Mouse (Mus musculus) kidney, postnatal 4 days (tissue): ENCODE measurements around the gene Slco1c1.
A peak's percentile ranks its signal among the peaks of the same experiment; 100 is the strongest.

ENCODE experiments used
- DNase-seq, 2 experiments: peaks; one replicate each; pipeline ENCODE4 v3.0.0; 2021; ENCODE audit warnings: mixed read lengths in 2 of 2

The Slco1c1 gene

GRCm38 (mm10) chr6:141523747-141524640, at the start of gene Slco1c1:
Gene Slco1c1, plus strand, starts transcription at chr6:141524368.
- DNase-seq: no peak

DNA sequence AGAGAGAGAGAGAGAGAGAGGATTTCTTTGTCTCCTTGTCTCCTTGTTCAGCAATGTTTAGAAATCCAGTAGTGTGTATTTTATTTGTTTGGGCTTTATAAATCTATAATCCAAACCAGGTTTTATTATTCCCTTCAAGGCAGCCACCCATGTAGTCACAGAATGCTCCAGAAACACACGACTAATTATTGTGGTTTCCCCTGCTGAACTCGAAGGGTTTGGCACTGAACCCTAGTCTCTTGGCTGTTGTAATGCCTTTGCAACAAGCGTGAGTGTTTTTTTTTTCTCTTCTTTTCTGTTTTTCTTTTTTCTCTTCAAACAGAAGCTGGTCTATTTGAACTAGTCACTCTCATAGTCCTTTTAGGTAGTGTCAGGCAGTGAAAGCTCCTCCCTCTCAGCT, 49.5 kb upstream of the Slco1c1 start:
- peak in 1 of 2 experiments; percentile 10 for DNase-seq

DNA sequence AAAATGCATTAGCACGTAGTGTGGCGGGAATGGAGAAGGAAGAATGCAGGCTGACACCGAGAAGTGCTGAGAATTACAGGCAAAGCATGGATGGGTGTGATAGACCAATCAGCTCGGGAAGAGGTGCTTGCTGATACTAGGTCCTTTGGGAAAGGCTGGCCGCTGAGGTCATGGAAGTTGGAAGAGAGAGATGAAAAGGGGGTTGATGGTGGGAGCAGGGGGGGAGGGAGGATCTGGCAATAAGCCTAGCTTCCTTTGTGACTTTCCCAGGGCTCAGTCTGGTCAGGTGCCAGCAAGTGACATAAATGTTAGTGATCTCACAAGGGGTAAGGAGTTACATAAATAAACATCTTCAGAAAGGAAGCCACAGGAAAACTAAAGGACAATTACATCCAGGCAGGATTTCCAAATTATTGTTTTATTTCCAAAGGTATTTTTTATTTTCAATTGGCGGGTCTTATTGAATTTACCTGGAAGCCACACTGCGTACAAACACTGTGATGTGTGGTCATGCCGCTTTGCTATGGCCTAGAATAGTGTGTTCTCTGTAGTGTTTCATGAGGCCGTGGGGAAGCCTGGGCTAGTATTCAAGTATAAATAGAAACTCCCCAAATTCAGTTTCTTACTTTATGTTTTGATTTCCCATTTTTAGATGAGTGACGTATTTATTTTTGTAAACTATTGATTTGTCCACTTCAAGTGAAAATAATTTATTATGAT, 38.7 kb upstream of the Slco1c1 start:
- peak; percentile 59 to 68 for DNase-seq

DNA sequence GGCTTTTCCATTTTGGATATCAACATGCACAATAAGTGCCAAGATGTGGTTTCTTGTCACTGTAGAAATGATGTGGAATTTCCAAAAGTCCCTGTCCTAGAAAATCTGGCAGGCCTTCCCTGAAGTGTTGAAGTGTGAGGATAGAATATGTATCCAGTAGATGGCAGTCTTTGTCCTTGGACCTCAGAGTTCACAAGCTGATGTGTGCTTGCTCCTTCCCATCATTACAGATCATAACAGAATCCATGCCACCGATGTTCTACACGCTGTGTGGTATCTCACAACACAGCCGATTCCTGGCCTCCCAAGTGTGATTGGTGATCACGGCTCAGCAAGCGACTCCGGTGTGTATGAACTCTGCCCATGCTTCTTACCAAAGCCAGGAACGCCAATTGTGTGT, 36.9 kb upstream of the Slco1c1 start:
- DNase-seq: no peak

- peak; percentile 83 to 85 for DNase-seq
These were observed 35.5 kb upstream of the Slco1c1 start for GRCm38 (mm10) chr6:141488619-141489018.

DNA sequence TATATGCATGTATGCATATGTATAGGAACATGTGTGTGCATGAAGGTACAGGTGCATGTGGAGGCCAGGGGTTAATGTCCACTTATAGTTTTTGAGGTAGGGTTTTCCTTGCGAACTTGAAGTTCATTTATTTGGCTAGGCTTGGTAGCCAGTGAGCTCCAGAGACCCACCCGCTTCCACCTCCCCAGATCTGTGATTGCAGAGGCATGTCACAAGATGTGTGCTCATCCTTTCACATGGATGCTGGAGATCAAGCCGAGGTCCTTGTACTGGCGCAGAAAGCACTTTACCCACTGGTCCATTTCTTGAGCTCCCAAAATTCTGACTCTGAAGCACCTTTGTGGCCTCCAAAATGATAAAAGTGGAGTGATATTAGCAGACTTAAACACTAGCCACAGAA, 29.3 kb upstream of the Slco1c1 start:
- DNase-seq: no peak

DNA sequence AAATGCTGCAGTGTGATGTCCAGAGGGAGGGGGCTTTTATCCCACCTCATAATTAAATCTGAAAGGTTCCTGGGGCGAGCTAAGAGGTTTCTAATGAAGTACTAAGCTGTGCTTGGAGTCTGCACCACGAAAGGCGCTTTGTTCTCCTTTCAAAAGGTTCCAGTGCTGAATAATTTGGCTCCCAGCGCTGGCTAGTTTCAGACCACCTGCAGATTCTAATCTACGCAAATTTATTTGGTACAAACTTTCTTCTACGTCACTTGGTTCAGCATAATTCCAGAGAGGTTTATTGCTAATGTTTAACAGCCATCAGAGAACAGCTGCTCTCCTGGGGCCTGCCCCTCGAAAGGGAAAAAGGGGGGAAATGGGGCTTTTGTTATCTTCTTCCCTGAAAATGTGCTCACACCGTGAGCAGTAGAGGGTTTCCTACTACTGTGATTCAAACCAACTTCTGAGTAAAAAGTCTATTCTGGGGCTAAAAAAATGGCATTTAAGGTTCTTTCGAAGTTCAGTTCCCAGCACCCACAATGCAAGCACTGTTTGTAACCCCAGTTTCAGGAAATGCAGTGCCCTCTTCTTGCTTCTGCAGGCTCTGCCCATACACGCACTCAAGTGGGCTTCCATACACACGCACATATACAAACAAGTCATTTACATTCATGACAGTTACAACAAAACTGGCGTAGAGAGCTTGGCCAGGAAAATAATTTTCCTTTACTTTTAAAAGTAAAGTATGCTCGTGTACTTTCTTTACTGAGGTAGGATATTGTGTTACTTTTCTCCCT, 28.3 kb upstream of the Slco1c1 start:
- no peak for DNase-seq

DNA sequence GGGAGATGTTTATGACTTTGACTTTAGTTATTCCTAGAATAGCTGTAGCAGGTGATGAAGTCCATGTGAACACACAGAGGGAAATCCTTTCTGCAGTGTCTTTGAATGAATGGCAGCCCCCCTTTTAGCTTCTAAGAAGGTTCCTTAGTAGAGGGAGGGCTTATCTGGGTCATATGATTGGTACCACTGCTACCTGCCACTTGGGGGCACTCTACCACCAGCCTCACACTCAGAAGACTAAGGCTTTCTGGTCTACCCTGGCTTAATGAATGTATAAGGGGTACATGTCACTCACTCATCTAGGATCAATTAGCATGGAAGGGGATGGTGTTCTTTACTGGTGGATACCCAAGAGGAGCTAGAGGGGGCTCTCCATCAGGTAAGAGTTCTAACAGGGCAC, 24.7 kb upstream of the Slco1c1 start:
- no peak for DNase-seq

DNA sequence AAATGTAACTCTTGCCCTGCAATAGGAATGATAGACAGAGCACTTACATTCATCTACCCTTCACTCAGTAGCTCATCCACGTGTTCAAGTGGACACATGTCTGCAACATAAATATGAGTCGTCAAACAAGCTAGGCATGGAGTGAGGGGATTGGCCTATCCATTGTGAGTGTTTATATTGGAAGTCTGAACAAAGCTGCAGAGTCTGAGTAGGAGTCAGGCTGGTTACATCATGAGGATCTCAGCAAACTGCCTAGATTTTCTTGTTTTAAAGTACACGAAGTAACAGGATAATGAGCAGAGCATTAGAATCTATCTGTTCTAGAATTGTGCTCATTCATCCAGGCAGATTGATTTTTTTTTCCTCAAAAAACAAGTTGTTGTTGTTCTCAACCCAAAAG, 23.0 kb upstream of the Slco1c1 start:
- DNase-seq: no peak

- DNase-seq: no peak
These were observed 1.6 kb upstream of the Slco1c1 start for GRCm38 (mm10) chr6:141522541-141522940.

DNA sequence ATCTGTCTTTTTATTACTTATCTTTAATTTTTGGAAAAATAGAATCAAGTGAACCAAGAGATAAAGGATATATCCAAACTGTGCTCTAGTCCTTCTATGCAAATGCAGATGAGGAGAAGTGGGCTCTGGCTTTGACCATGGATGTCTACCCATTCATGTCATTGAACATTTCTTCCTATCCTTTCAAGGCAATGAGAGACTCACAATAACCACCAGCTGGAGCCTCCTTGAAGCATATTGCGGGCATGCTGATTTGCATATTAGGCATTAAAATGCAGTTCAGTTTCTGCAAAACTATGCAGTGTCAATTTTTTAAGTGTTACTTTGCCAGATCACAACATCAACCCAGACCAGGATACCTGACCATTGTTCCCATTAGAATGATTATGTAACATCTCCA, 1.6 kb downstream of the Slco1c1 start:
- DNase-seq: no peak

DNA sequence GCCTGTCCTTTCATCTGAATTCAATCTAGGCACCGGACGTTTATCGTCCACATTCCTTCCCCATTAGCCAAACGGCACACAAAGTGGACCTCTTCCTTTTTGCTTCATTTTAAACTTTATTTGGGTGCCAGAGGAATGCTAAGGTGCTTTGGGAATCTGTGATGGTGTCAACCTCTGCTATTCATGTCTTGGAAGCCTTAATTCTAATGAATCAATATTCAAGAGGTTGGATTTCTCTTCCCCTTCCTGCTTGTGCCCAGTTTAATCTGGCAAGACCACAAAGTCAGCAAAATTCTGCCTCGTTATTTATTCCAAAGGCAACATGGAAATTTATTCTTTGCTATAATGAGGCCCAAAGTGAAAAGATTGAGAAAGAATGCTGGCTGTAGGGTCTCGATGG, 6.7 kb downstream of the Slco1c1 start:
- no peak for DNase-seq

- peak; percentile 9 to 31 for DNase-seq
These were observed 13.1 kb downstream of the Slco1c1 start for GRCm38 (mm10) chr6:141537298-141537697.

- no peak for DNase-seq
These were observed 17.0 kb downstream of the Slco1c1 start for GRCm38 (mm10) chr6:141541136-141541535.

- DNase-seq: peak; percentile 20 to 50
These were observed 19.2 kb downstream of the Slco1c1 start for GRCm38 (mm10) chr6:141543344-141543743.

GRCm38 (mm10) chr6:141558118-141558517, 34.0 kb downstream of the Slco1c1 start:
- no peak for DNase-seq

GRCm38 (mm10) chr6:141567366-141567765, 43.2 kb downstream of the Slco1c1 start:
- no peak for DNase-seq

- DNase-seq: no peak
These were observed 43.8 kb downstream of the Slco1c1 start for GRCm38 (mm10) chr6:141567852-141568558.

DNA sequence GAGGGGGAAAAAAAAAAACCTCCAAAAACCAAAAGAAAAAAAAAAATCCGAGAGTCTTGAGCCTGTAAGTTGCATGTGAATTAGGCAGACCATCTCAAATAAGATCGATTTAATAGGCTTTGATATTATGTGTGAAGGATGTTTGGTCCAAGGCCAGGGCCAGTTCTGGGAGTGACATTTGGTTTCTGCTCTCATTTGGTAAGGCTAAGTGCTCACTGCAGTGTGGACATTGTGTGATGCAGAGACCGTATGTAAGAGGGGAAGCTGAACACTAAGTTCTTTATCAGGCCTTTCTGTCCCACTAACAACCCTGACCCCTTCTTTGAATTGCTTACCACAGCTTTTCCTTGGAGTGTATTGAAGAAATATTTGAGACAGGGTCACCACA, 44.4 kb downstream of the Slco1c1 start:
- DNase-seq: no peak

DNA sequence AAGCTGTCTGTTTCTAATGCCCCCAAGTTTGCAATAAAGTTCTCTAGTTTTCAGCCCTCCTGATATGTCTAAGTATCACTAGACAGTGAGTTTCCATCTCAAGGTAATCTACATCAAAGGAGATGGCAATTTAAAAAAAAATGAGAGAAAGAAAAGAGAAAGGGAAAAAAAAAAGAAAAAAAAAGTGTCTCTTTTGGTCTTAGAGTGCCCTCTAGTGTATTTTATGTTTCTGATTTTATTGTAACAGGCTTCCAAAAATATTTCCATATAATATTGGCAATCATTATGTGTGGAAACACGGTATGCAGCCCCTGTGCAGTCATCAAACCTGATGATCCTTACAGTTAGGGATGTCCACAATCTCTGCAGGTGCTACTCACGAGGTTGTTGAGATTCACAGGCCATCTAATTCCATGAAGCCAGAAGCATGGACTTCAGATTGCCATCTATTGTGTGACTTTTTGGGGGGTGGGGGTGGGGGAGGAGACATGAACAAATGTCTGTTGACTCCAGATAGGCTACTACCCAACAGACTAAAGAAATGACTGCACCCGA, 52.6 kb downstream of the Slco1c1 start:
- no peak for DNase-seq

DNA sequence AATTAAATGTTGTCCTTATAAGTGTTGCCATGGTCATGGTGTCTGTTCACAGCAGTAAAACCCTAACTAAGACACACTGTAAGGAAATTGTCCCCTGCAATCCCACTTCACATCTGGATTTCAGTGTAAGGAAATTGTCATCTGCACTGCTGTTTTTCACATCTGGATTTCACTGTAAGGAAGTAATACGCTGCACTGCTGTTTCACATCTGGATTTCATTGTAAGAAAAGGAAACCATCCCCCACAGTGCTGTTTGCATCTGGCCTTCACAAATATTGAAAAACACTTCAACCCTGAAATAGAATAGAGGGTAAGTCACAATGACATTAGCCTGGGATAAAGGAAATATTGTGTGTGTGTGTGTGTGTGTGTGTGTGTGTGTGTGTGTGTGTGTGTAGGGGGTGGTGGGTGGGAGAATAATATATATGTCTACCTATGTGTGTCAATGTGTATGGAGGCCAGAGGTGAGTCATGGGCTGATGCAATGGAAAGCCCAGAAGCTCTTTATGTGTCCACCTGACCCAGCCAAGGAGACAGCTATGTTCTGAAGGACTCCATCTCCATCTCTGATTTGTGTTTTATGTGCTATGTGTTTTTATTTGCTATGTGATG, 60.7 kb downstream of the Slco1c1 start:
- DNase-seq: no peak

GRCm38 (mm10) chr6:141590002-141590401, 65.8 kb downstream of the Slco1c1 start:
- DNase-seq: no peak
